Mouse (Mus musculus): Measurements from ENCODE around the gene Zfr2. TPM values are rescaled to one million over a fixed set of nuclear protein-coding genes. Genes with fewer than 3 reads are reported as not detected.

The Zfr2 gene
- polyA plus RNA-seq, 1 experiment from 2014 or later = 8.8 TPM

DNA sequence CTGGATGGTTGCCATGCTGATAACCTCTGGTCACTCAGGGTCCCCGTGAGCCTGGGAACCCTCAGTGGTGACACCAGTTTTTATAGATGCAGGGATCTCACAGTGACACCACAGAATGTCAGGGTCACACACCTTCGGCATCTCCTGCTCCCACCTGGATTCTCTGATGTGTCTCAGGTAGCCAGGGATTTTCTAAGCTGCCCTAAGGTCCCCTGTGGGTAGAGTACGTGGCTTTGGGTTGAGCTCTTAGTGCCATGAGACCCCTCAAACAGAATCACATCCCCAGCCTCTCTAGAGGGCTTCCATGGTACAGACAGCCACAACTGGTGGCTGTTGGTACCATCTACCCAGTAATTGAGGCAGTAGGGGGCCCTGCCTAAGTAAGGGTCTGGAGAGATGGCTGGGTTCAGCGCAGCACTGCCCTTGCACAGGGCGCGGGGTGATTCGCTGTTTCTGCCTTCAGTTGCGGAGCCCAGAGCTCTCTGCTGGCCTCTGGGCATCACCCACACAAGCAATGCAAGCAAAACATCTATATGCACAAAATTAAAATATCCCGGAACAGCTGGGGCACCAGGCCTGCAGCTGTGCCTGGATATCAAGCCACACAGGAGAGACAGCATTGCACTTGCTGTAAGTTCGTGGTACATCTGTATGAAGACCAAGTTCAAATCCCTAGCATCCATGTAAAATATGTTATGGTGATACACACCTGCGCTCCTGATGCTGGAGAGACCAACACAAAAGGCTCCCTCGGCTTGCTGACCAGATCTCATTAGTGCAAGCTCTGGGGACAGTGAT, 3.7 kb downstream of the Zfr2 start:
- Histone ChIP-seq H3K36me3 (no peaks in the 10 kb centered on the region), H3K9ac (no peak overlapping the region), H3K9me3 (no peaks in the 10 kb centered on the region), H3K27ac (no peak overlapping the region), H3K4me2 (no peak overlapping the region), H3K27me3 (replicated peaks) (peaks cover 18% of the 10 kb centered on the region), H3K4me1 (peaks cover 10% of the 10 kb centered on the region), H3K4me3 (replicated peaks) (no peak overlapping the region)
- no peak for ATAC-seq (ENCODE audit: insufficient read depth, low FRiP score, low read depth)
- 84% methylated on average over 12 of the region's 12 CpGs for WGBS

DNA sequence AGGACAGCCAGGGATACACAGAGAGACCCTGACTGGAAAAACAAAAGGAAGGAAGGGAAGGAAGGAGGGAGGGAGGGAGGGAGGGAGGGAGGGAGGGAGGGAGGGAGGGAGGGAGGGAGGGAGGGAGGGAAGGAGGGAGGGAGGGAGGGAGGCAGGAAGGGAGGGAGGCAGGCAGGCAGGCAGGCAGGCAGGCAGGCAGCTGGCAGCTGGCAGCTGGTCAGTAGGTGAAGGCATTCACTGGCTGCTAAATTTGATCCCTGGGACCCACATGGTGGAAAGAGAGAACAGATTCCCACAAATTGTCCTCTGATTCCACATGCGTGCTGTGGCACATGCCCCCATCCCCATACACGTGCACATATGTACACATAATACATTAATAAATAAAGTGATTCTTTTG, 5.7 kb downstream of the Zfr2 start:
- Histone ChIP-seq H3K36me3 (no peaks in the 10 kb centered on the region), H3K27ac (no peak overlapping the region), H3K9me3 (no peaks in the 10 kb centered on the region), H3K27me3 (replicated peaks) (peaks cover 21% of the 10 kb centered on the region), H3K9ac (no peak overlapping the region), H3K4me3 (replicated peaks) (no peak overlapping the region), H3K4me2 (no peak overlapping the region), H3K4me1 (peaks cover 3% of the 10 kb centered on the region; the same call in 1 of the 2 replicates)
- WGBS = 77% methylated on average over 2 of the region's 2 CpGs
- ATAC-seq (ENCODE audit: insufficient read depth, low FRiP score, low read depth) = no peak

DNA sequence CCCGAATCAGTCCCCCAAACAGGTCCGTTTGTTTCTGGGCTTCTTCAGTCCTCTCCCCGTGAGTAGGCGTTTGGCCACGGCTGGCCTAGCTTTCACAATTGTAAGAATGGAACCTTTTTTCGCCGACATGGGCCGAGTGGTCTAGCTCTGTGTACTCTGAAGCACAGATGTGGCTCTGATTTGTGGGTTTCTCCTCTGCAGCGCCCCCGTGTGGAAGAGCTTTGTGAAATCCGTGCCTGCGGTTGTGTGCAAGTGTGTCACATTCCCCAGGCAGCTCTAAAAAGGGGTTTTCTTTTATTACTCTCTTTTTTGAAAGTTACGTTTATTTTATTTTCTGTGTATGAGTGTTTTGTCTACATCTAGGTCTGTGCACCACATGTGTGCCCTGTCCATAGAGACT, 7.9 kb downstream of the Zfr2 start:
- WGBS = 24% methylated on average over 13 of the region's 13 CpGs
- H3K4me1 ChIP-seq = 0 out of 2 replicates have a peak, but pooled peaks cover 3% of the 10 kb centered on the region
- H3K9ac ChIP-seq = no peak overlapping the region
- peaks cover 21% of the 10 kb centered on the region for H3K27me3 ChIP-seq (replicated peaks)
- no peaks in the 10 kb centered on the region for H3K9me3 ChIP-seq
- no peak overlapping the region for H3K4me2 ChIP-seq
- no peak overlapping the region for H3K27ac ChIP-seq
- H3K36me3 ChIP-seq = no peaks in the 10 kb centered on the region
- no peak overlapping the region for H3K4me3 ChIP-seq (replicated peaks)
- ATAC-seq (ENCODE audit: insufficient read depth, low FRiP score, low read depth) = no peak

DNA sequence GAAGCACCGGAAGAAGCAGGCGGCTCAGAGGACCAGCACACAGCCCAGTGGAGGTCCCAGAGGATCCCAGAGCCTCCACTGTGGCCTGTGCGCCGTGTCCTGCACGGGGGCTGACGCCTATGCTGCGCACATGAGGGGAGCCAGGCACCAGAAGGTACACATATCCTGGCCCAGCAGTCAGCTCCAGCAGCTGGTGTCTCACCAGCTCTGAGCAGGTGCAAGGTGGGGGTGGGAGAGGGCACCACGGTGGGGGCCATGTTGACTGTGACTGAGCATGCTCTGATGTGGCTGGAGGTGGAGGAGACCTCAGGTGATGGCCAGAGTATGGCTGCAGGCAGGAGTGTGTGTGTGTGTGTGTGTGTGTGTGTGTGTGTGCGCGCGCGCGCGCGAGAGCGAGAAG, 9.1 kb downstream of the Zfr2 start:
- no peak overlapping the region for H3K4me3 ChIP-seq (replicated peaks)
- H3K27me3 ChIP-seq (replicated peaks) = peaks cover 21% of the 10 kb centered on the region
- H3K36me3 ChIP-seq = no peaks in the 10 kb centered on the region
- H3K4me1 ChIP-seq = 0 out of 2 replicates have a peak, but pooled peaks cover 3% of the 10 kb centered on the region
- no peak overlapping the region for H3K9ac ChIP-seq
- H3K4me2 ChIP-seq = no peak overlapping the region
- 89% methylated on average over 16 of the region's 16 CpGs for WGBS
- ATAC-seq (ENCODE audit: insufficient read depth, low FRiP score, low read depth) = no peak
- H3K27ac ChIP-seq = no peak overlapping the region
- H3K9me3 ChIP-seq = no peaks in the 10 kb centered on the region

DNA sequence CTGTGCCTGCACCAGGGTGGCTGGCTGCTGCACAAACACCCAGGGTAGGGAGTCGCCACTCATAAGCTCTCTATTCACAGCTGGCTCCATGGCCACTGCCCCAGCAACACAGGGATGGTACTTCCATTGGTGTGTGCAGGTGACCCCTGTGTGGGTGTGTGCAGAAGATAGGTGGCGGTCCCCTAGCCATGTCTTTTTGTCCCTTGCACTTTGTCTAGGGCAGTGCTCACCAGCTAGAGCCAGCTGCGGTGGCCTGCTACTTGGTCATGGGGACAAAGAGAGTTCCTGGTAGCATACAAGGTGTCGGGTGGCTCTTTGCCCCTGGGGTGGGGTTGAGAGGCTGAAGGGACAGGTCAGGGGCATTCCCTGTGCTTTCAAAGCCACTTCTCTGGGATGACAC, 11.2 kb downstream of the Zfr2 start:
- Histone ChIP-seq H3K4me3 (replicated peaks) (no peak overlapping the region), H3K9ac (no peak overlapping the region), H3K27ac (no peak overlapping the region), H3K4me2 (0 out of 2 replicates have a peak overlapping the region, but pooled peaks have one; percentile 13), H3K9me3 (no peaks in the 10 kb centered on the region), H3K36me3 (no peaks in the 10 kb centered on the region), H3K4me1 (0 out of 2 replicates have a peak, but pooled peaks cover 3% of the 10 kb centered on the region), H3K27me3 (replicated peaks) (peaks cover 21% of the 10 kb centered on the region)
- WGBS = 79% methylated on average over 4 of the region's 4 CpGs
- no peak for ATAC-seq (ENCODE audit: insufficient read depth, low FRiP score, low read depth)

DNA sequence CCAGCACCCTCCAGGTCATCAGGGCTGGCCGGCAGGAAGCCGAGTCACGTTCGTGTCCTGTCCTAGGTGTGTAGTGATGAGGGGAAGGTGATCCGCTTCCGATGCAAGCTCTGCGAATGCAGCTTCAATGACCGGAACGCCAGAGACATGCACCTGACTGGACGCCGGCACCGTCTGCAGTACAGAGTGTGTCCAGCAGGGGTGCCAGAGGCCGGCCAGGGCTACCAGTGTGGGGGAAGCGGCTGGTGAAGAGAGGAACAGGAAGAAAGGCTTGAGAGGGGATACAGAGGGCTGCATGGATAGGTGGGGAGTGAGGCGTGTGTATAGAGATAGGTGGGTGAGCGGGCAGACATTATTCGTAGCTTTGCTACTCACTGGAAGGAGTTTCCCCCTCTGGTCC, 11.6 kb downstream of the Zfr2 start:
- peak; percentile 67; the same call in 1 of the 2 replicates for ATAC-seq (ENCODE audit: insufficient read depth, low FRiP score, low read depth)
- H3K27ac ChIP-seq = no peak overlapping the region
- H3K27me3 ChIP-seq (replicated peaks) = peaks cover 17% of the 10 kb centered on the region
- 9% methylated on average over 17 of the region's 17 CpGs for WGBS
- H3K4me1 ChIP-seq = 0 out of 2 replicates have a peak, but pooled peaks cover 3% of the 10 kb centered on the region
- no peak overlapping the region for H3K4me3 ChIP-seq (replicated peaks)
- 0 out of 2 replicates have a peak overlapping the region, but pooled peaks have one; percentile 13 for H3K4me2 ChIP-seq
- no peaks in the 10 kb centered on the region for H3K9me3 ChIP-seq
- H3K36me3 ChIP-seq = no peaks in the 10 kb centered on the region
- H3K9ac ChIP-seq = no peak overlapping the region

DNA sequence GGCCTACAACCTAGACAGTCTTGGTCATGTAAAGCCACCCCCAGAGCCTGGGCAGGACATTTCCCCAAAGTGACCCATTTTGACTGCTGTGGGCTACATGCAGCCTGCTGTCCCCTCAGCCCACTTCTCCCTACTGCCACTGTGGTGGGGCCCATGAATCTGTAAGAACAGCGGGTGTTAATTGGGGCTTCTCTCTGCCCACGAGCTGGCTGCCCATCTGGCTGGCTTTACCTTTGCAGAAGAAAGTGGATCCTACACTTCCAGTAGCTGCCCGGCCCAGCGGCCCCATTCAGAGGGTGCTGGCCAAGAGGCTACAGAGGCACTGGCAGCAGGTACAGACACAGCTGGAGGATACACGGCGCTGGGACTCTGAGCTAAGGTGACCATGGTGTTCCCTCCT, 12.2 kb downstream of the Zfr2 start:
- H3K9me3 ChIP-seq = no peaks in the 10 kb centered on the region

DNA sequence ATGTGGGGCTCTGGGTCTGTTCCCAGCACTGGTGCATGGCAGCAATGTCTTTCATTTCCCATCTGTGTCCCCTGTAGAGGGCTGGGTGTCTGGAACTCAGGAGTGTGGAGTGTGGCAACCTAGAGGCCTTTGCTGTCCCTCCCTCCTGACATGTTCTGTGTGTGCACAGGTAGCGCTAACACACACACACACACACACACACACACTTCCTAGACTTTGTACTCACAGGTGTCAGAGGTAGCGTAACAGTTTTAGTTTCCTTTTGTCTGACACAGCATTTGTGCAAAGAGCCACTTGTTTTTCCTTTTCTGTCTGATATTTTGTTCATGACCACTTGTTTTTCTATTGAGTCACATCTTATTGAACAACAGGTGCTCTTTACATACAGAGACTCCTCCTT, 14.8 kb downstream of the Zfr2 start:
- Histone ChIP-seq H3K27me3 (replicated peaks) (peaks cover 18% of the 10 kb centered on the region), H3K36me3 (no peaks in the 10 kb centered on the region), H3K4me3 (replicated peaks) (no peak overlapping the region), H3K4me2 (no peak overlapping the region), H3K27ac (no peak overlapping the region), H3K4me1 (peaks cover 8% of the 10 kb centered on the region; the same call in 1 of the 2 replicates), H3K9me3 (no peaks in the 10 kb centered on the region), H3K9ac (no peak overlapping the region)
- ATAC-seq (ENCODE audit: insufficient read depth, low FRiP score, low read depth) = no peak
- WGBS = 91% methylated on average over 2 of the region's 2 CpGs

More for the DNA sequence above, 12.2 kb downstream of the Zfr2 start:
- Histone ChIP-seq H3K4me1 (0 out of 2 replicates have a peak, but pooled peaks cover 3% of the 10 kb centered on the region), H3K36me3 (no peaks in the 10 kb centered on the region), H3K9ac (no peak overlapping the region), H3K27ac (no peak overlapping the region), H3K27me3 (replicated peaks) (peaks cover 12% of the 10 kb centered on the region), H3K4me3 (replicated peaks) (no peak overlapping the region), H3K4me2 (no peak overlapping the region)
- no peak for ATAC-seq (ENCODE audit: insufficient read depth, low FRiP score, low read depth)
- WGBS = 83% methylated on average over 6 of the region's 6 CpGs

DNA sequence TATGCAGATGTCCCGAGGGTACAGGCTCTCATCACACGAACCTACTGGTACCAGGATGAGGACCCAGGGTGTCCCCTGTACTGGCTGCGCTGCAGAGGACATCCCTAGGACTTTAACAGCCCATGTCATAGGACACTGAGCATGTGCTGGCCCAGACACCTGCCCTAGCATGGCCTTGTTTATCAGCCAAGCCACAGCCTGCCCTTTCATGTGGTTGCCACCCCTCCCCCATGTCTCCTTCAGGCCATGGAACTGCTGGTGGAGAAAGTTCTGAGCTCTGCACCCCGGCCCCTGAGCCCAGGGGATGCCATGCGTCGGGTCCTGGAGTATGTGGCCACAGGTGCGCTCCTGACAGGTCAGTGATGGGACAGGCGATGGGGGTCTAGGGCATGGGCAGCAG, 16.5 kb downstream of the Zfr2 start:
- H3K4me1 ChIP-seq = peaks cover 12% of the 10 kb centered on the region; the same call in 1 of the 2 replicates
- no peak overlapping the region for H3K4me3 ChIP-seq (replicated peaks)
- H3K9ac ChIP-seq = no peak overlapping the region
- H3K9me3 ChIP-seq = no peaks in the 10 kb centered on the region
- 83% methylated on average over 8 of the region's 8 CpGs for WGBS
- no peaks in the 10 kb centered on the region for H3K36me3 ChIP-seq
- H3K4me2 ChIP-seq = no peak overlapping the region
- no peak for ATAC-seq (ENCODE audit: insufficient read depth, low FRiP score, low read depth)
- H3K27ac ChIP-seq = no peak overlapping the region
- H3K27me3 ChIP-seq (replicated peaks) = peaks cover 32% of the 10 kb centered on the region

DNA sequence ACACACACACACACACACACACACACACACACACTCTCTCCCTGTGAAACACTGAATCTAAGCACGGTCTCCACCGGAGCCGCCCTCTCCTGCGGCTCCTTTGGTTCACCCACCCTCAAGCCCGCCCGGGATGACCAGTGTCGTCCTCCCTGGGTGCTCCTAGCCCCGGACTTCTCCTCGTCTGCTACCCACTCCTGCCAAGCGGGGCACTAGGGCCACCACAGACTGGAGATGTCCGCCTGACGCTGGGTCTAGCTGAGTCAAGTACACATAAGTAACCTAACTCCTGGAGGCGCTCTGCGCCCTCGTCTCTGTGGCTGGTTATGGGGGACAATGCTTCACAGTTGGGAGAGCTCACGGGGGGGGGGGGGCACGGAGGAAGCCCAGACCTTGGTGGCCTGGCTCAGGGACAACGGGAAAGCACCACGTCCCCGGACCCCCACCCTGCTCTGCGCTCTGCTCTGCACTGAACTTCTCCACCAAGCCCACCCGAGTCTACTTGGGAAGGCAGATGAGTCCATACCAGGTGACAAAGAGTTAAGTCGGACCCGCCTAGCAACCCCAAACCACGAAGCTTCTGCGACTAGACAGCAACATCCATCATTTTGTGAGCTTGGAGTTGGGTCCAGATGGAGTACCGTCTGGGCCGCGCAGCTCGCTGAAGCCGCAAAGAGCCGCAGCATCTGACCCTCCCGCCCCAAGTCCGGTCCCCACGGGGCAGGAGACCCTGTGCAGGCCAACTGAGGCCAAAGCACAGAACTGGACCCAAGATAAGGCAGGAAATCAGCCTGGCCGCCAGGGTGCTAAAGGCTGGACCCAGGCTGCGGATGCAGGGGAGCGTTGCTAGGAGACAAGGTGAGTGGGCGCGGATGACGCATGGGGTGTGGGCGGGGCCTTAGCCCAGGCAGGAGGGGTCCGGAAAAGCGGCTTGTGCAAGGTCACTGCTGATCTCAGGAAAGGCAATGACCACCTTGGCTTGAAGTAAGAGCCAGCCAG, 19.8 kb downstream of the Zfr2 start, which contains the start of gene Matk:
Gene Matk, plus strand, starts transcription at position 512 of the 996 bp plus-strand sequence.
- H3K27ac ChIP-seq = no peak within 1 kb of the TSS
- no peak within 1 kb of the TSS for H3K9ac ChIP-seq
- H3K36me3 ChIP-seq = no peaks in the 10 kb centered on the region
- H3K4me2 ChIP-seq = peak within 1 kb of the TSS; percentile 43
- H3K4me1 ChIP-seq = peaks cover 16% of the 10 kb centered on the region
- peak; percentile 17; the same call in 1 of the 2 replicates for ATAC-seq (ENCODE audit: insufficient read depth, low FRiP score, low read depth)
- WGBS = 9% methylated on average over 43 of the region's 44 CpGs
- H3K9me3 ChIP-seq = no peaks in the 10 kb centered on the region
- no peak within 1 kb of the TSS; the same call in 1 of the 2 replicates for H3K4me3 ChIP-seq (replicated peaks)
- peaks cover 53% of the 10 kb centered on the region for H3K27me3 ChIP-seq (replicated peaks)

DNA sequence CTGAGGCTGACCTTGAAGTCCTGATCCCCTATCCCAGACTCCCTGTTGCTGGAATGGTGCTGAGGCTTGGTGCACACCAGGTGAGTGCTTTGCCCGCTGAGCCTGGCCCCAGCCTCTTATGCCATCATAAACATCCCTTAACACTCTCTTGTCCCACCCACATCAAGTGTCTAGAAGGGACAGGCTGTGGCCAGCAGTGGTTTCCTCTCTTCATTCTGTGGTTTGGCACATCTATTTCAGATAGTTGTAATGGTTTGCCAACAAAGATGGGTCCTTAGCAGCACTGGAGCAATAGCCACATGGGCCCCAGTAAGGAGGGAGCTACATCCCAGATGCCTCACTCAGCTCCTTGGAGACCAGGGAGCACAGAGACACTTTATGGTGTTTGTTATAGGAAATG, 21.9 kb downstream of the Zfr2 start:
- 61% methylated on average over 1 of the region's 1 CpGs for WGBS
- Histone ChIP-seq H3K4me3 (replicated peaks) (no peak overlapping the region), H3K27me3 (replicated peaks) (peaks cover 75% of the 10 kb centered on the region), H3K9me3 (no peaks in the 10 kb centered on the region), H3K27ac (no peak overlapping the region), H3K4me1 (peaks cover 22% of the 10 kb centered on the region), H3K9ac (no peak overlapping the region), H3K36me3 (no peaks in the 10 kb centered on the region), H3K4me2 (no peak overlapping the region)
- no peak for ATAC-seq (ENCODE audit: insufficient read depth, low FRiP score, low read depth)

Measured in stomach, embryonic 15.5 days (tissue).